Mouse (Mus musculus) lung, postnatal 10 days (tissue): ENCODE data around the gene Etfb.

Experiments used
- DNase-seq: peaks from one replicate; pipeline ENCODE4 v3.0.0; 2021

The Etfb gene

DNA sequence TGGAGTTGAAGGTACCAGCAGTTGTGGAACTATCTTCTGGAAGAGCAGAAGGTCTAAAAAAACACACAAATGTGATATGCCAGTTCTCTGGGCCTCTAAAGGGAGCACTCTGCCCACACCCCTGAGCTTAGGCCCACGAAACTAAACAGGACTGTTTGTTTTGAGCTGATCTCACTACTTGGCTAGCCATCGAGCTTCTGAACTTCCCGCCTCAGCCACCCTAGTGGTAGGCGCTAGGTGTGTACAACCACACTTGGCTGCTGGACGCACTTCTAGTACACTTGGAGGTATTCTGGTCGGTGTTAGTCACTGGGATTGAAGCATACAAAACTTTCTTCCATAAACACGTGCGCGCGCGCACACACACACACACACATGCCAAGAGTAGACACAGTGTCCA lies 7.8 kb downstream of the Etfb start:
- DNase-seq: no peak

GRCm38 (mm10) chr7:43452609-43453008 lies 8.7 kb downstream of the Etfb start:
- peak; percentile 50 for DNase-seq

GRCm38 (mm10) chr7:43453599-43454355 lies 9.9 kb downstream of the Etfb start:
- DNase-seq: no peak

DNA sequence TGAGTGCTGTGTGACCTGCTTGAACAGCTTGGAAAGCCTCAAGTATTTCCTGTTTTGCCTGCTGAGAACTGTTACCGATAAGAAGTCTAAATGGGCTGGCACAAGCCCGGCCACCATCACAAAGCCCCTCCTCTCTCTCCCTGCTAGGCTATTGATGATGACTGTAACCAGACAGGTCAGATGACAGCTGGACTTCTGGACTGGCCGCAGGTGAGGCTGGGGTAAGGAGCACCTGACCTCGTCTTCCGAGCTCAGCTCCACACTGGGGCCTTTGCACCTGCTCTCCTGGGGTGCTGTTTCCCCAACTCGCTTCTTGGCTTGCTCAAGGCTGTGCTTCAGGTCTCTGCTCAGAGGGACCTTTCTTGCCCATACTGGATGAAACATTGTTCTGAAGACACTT lies 10.5 kb downstream of the Etfb start:
- DNase-seq: no peak

- DNase-seq: no peak
Observed at GRCm38 (mm10) chr7:43462851-43463250, 19.0 kb downstream of the Etfb start, which contains the start of gene Vsig10l. Gene Vsig10l (plus strand): TSS chr7:43463151.

GRCm38 (mm10) chr7:43463976-43464375 lies 20.1 kb downstream of the Etfb start:
- no peak for DNase-seq

DNA sequence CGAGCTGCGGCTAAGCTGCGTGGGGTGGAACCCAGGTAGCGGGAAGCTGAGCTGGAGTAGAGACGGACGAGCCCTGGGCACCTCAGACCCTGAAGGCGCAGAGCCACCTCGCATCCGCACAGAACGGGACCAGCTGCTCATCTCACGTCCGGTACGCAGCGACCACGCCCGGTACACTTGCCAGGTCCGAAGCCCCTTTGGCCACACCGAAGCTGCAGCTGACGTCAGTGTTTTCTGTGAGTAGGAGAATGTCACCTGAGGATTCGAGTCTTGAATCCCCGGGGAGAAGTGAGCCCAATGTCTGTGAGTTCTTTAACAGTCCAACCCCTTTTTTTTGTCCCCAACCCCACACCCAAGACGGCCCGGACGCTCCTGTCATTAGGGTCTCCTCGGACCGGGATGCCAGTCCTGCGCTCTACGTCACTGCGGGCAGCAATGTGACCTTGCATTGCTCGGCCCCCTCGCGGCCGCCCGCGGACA lies 21.0 kb downstream of the Etfb start:
- DNase-seq: peak; percentile 30

- peak; percentile 96 for DNase-seq
Observed at GRCm38 (mm10) chr7:43465344-43466098, 21.6 kb downstream of the Etfb start.

GRCm38 (mm10) chr7:43466099-43466694 lies 22.3 kb downstream of the Etfb start:
- DNase-seq: peak; percentile 93

DNA sequence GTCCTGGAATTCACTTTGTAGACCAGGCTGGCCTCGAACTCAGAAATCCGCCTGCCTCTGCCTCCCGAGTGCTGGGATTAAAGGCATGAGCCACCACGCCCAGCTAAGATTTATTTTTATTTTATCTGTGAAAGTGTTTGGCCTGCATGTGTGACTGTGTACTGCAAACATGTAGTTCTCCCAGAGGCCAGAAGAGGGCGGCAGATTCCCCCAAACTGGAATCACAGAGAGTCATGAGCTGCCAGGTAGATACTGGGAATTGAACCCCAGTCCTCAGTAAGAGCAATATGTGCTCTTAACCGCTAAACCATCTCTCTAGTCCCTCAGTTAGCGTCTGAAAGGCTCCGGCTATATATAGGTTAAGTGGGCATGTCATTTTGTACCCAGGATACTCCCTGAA lies 26.5 kb downstream of the Etfb start:
- DNase-seq: peak; percentile 37

DNA sequence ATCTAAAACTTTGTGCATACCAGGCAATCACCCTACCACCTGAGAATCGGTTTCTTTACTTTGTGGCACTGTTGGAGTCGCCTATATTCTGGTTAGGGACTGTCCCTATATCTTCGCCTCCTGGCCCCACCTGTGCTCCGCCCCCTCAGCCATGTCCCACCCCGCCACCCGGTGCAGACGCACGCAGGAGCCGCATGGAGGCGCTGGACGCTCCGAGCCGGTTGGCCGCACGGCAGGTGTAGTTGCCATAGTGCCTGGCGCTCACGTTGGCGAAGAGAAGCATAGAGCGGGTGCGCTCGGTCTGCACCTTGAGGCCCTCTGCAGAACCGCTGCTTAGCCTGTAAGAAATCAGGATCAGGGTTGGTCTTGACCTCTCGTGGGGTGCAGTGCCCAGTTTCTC lies 31.8 kb downstream of the Etfb start:
- no peak for DNase-seq

- no peak for DNase-seq
Observed at GRCm38 (mm10) chr7:43476376-43476775, 32.5 kb downstream of the Etfb start.

DNA sequence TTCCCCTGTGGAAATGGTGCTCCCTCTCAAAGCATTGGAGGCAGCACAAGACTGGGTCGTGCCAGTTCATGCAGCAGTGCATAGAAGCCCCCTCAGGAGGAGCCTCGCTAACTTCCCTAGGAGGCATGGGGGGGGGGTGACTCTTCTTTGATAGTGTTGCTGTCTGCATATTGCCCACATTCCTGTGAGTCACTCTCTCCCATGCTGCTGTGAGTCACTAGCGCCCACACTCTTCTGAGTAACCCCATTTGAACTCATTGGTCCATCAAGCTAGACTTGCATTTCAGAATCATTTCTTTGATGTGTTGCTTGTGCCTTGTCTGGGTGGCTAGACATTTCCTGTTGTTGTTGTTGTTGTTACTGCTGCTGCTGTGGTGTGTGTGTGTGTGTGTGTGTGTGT lies 37.3 kb downstream of the Etfb start:
- no peak for DNase-seq

- DNase-seq: peak; percentile 51
Observed at GRCm38 (mm10) chr7:43482090-43482716, 38.3 kb downstream of the Etfb start.

GRCm38 (mm10) chr7:43483236-43483635 lies 39.4 kb downstream of the Etfb start:
- peak; percentile 38 for DNase-seq

- no peak for DNase-seq
Observed at GRCm38 (mm10) chr7:43488646-43489045, 44.8 kb downstream of the Etfb start.

DNA sequence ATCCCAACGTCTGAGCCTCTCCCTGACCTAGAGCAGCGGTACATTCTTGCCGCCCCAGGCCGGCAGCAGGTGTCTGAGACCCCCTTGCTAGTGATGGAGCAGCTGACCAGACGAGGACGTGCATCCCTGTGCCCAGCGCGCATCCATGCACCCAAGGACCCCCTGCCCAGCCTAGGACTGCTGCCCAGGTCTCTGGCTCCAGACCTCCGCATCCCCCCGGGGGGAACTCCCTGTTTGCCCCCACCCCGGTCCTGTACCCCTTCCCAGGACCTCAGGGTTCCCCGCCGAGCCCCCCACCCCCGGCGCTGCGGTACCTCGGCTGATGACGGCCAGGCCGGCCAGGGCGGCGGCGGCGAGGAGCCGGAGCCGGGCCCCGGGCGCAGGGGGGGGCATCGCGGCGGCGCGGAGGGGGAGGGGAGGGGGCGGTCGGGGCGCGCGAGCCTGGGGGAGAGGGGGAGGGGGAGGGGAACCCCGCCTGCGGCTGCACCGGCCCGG lies 45.8 kb downstream of the Etfb start, which contains the start of gene Iglon5:
Iglon5 (minus strand) TSS at position 445 of the 495 bp plus-strand sequence.
- DNase-seq: no peak

DNA sequence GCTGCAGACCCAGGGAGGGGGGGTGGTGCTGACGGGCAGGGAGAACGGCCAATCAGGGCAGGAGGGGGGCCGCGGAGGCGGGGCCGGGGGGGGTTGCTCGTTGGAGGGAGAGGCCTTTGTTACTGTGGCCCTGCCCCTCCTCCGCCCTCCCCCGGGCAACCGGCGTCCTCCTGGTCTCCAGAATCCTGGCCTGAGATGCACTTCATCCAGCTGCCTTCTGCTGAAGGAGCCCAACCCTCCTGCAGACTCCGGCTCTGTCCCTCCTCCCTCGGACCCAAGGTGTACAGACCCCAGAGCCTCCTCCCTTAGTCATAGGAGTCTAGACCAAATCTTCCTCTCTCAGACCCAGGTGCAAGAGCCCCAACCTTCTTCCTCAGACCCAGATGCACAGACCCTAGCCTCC lies 46.3 kb downstream of the Etfb start:
- DNase-seq: peak; percentile 54

GRCm38 (mm10) chr7:43490861-43491260 lies 47.0 kb downstream of the Etfb start:
- DNase-seq: no peak

GRCm38 (mm10) chr7:43495343-43496021 lies 51.6 kb downstream of the Etfb start:
- peak; percentile 43 for DNase-seq
